16 mouse cellular contexts compared by ENCODE assay signal in genomic region chr10:67100831-67101251, GRCm38 (mm10). TPM values are rescaled to one million over a fixed set of nuclear protein-coding genes. Genes with fewer than 3 reads are reported as not detected.
DNase-seq lines count a peak whose midpoint lies in the region; ATAC-seq and TF ChIP-seq lines count a peak whose summit lies in the region.
"Had no signal": no experiment of that assay in that cellular context is flagged by ENCODE, and none has a peak within 500 bp of the region (broad histone marks: within the 10 kb centered on the region; RNA-seq: fewer than 3 reads in every experiment).

No protein-coding gene starts in this region.

- H3K4me1 ChIP-seq in heart, embryonic 14.5 days (ENCODE audit: control insufficient read depth in 2 of 2, insufficient read depth in 2 of 2, low read length in 2 of 2): peaks cover 46 to 79% of the 10 kb centered on the region in 2 experiments
- peaks cover 29% of the 10 kb centered on the region for H3K4me1 ChIP-seq in small intestine, adult 2 months (ENCODE audit: control insufficient read depth, insufficient read depth, insufficient read length, low read length)
- peaks cover 76% of the 10 kb centered on the region for H3K4me1 ChIP-seq in forebrain, embryonic 13.5 days

- TF ChIP-seq POLR2A in small intestine, adult 2 months (IDR thresholded peaks at IDR 0.05; ENCODE audit: low read depth, low read length): no peak

- H3K9me3 ChIP-seq in heart, embryonic 14.5 days (ENCODE audit: control insufficient read depth, low read length): no peaks in the 10 kb centered on the region
- H3K9me3 ChIP-seq in forebrain, embryonic 13.5 days (replicated peaks): no peaks in the 10 kb centered on the region
- H3K9me3 ChIP-seq: G1E; hindbrain, embryonic 10.5 days; liver, embryonic 12.5 days; midbrain, embryonic 12.5 days; stomach, embryonic 15.5 days had no signal

- no peak overlapping the region for H3K27ac ChIP-seq in heart, embryonic 14.5 days (replicated peaks in 1 of 2; ENCODE audit: control insufficient read depth in 1 of 2, insufficient read depth in 1 of 2, low read depth in 2 of 2, low read length in 2 of 2)
- H3K27ac ChIP-seq in small intestine, adult 2 months (ENCODE audit: insufficient read depth, low read depth, low read length): peak overlapping the region; percentile 74
- H3K27ac ChIP-seq in forebrain, embryonic 13.5 days: no peak overlapping the region
- H3K27ac ChIP-seq: hindbrain, embryonic 10.5 days; liver, embryonic 12.5 days; midbrain, embryonic 12.5 days; stomach, embryonic 15.5 days had no signal

- 0 out of 2 replicates have a peak, but pooled peaks cover 4% of the 10 kb centered on the region for H3K36me3 ChIP-seq in heart, embryonic 14.5 days (ENCODE audit: control insufficient read depth, insufficient read depth, low read length)
- H3K36me3 ChIP-seq in small intestine, adult 2 months (ENCODE audit: control insufficient read depth, insufficient read depth, low read length): peaks cover 1% of the 10 kb centered on the region; the same call in 1 of the 2 replicates
- no peaks in the 10 kb centered on the region; the same call in 1 of the 2 replicates for H3K36me3 ChIP-seq in forebrain, embryonic 13.5 days (ENCODE audit: poor library complexity, severe bottlenecking)
- H3K36me3 ChIP-seq: hindbrain, embryonic 10.5 days; liver, embryonic 12.5 days; midbrain, embryonic 12.5 days; stomach, embryonic 15.5 days had no signal

- ATAC-seq in heart, embryonic 14.5 days (ENCODE audit: insufficient number of reproducible peaks, insufficient read depth, low FRiP score, low read depth): no peak
- ATAC-seq in forebrain, embryonic 13.5 days: no peak
- ATAC-seq: liver, embryonic 12.5 days; lung, postnatal 0 days had no signal

- H3K9ac ChIP-seq in heart, embryonic 14.5 days (ENCODE audit: low read length): no peak overlapping the region
- no peak overlapping the region for H3K9ac ChIP-seq in forebrain, embryonic 13.5 days
- H3K9ac ChIP-seq: liver, embryonic 12.5 days; midbrain, embryonic 12.5 days; stomach, embryonic 15.5 days had no signal

- no peak for TF ChIP-seq CTCF in small intestine, adult 2 months (IDR thresholded peaks at IDR 0.05; ENCODE audit: extremely low read depth, insufficient read length, insufficient replicate concordance, low read depth, low read length)

- H3K27me3 ChIP-seq in heart, embryonic 14.5 days (ENCODE audit: control insufficient read depth, insufficient read depth, low read length): no peaks in the 10 kb centered on the region
- no peaks in the 10 kb centered on the region for H3K27me3 ChIP-seq in small intestine, adult 2 months (ENCODE audit: control insufficient read depth, insufficient read depth, low read length)
- H3K27me3 ChIP-seq in forebrain, embryonic 13.5 days: no peaks in the 10 kb centered on the region
- H3K27me3 ChIP-seq: liver, embryonic 12.5 days; midbrain, embryonic 12.5 days; stomach, embryonic 15.5 days had no signal

- DNase-seq in heart, postnatal 4 days: no peak
- peak; percentile 74 for DNase-seq in right cerebral cortex, adult 18-20 months
- no peak for DNase-seq in right cerebral cortex, postnatal 14 days
- DNase-seq in ZHBTc4 (ENCODE audit: low read depth, low spot score): peak; percentile 83
- DNase-seq in thymus, postnatal 36 days: no peak
- DNase-seq: right cerebral cortex, postnatal 4 days; thymus, postnatal 25 days had no signal

- no peak overlapping the region for H3K4me3 ChIP-seq in heart, embryonic 14.5 days (ENCODE audit: control insufficient read depth in 1 of 2, insufficient read depth in 1 of 2, low read depth in 1 of 2, low read length in 2 of 2)
- no peak overlapping the region for H3K4me3 ChIP-seq in small intestine, adult 2 months (ENCODE audit: low read depth, low read length)
- H3K4me3 ChIP-seq in forebrain, embryonic 13.5 days: no peak overlapping the region
- H3K4me3 ChIP-seq: hindbrain, embryonic 10.5 days; liver, embryonic 12.5 days; midbrain, embryonic 12.5 days; stomach, embryonic 15.5 days had no signal

- 28% methylated on average over 9 of the region's 9 CpGs for WGBS in heart, embryonic 14.5 days
- 59% methylated on average over 9 of the region's 9 CpGs for WGBS in small intestine, adult 2 months
- WGBS in forebrain, embryonic 13.5 days: 69% methylated on average over 9 of the region's 9 CpGs

- H3K4me2 ChIP-seq in heart, embryonic 14.5 days (ENCODE audit: low read length): peak overlapping the region; percentile 5; the same call in 1 of the 2 replicates
- H3K4me2 ChIP-seq in forebrain, embryonic 13.5 days: no peak overlapping the region
- H3K4me2 ChIP-seq: liver, embryonic 12.5 days; midbrain, embryonic 12.5 days; stomach, embryonic 15.5 days had no signal

RNA-seq across cellular contexts. Expression of gene Reep3, which starts 4.1 kb away (rescaled TPM):
- 28.7 and 31.5 TPM in 2 replicates for polyA plus RNA-seq in heart, embryonic 14.5 days (2014; fragmentation: Nextera tagmentation; extraction: Ambion mirVana)
- 10 to 100 TPM; 42.9 to 43.7 TPM for total RNA-seq in heart, postnatal 4 days (2021)
- 7.8 and 16.4 TPM in 2 replicates for polyA plus RNA-seq in small intestine, adult 2 months (2012; rRNA removed)
- 42.2 and 43.0 TPM in 2 replicates for polyA plus RNA-seq in forebrain, embryonic 13.5 days (2015; fragmentation: Nextera tagmentation; extraction: Ambion mirVana)

RNA-seq across cellular contexts. Expression of gene Jmjd1c, which starts 4.9 kb away (rescaled TPM):
- polyA plus RNA-seq in heart, embryonic 14.5 days (2014; fragmentation: Nextera tagmentation; extraction: Ambion mirVana): 42.4 and 43.4 TPM in 2 replicates
- total RNA-seq in heart, postnatal 4 days (2021): 10 to 100 TPM; 66.7 to 70.5 TPM
- 8.6 and 22.7 TPM in 2 replicates for polyA plus RNA-seq in small intestine, adult 2 months (2012; rRNA removed)
- 42.5 and 49.6 TPM in 2 replicates for polyA plus RNA-seq in forebrain, embryonic 13.5 days (2015; fragmentation: Nextera tagmentation; extraction: Ambion mirVana)

Comparison
In these comparisons a context has a peak if more than half of its experiments do, and no peak if none do; other contexts are left out.
1. DNase-seq: peak in right cerebral cortex, adult 18-20 months (single experiment) and ZHBTc4 (single experiment); none in heart, postnatal 4 days (single experiment), right cerebral cortex, postnatal 14 days (single experiment) and thymus, postnatal 36 days (0 of 2).